Mouse (Mus musculus): ENCODE measurements at regions not wholly inside any gene's neighbourhood (a gene's known extent, or its start where the extent isn't known, plus 50 kb on each side); places are given as distances from the start of the nearest gene placed in this dataset.

- Histone ChIP-seq H3K27ac (ENCODE audit: insufficient read depth, low read length) (no peak overlapping the region), H3K4me3 (ENCODE audit: insufficient read depth, low read length) (no peak overlapping the region), H3K4me1 (ENCODE audit: control insufficient read depth, insufficient read depth, low read length) (no peaks in the 10 kb centered on the region)
- TF ChIP-seq CTCF (IDR thresholded peaks at IDR 0.05; ENCODE audit: borderline replicate concordance, insufficient read depth, low read length) (no peak), POLR2A (IDR thresholded peaks at IDR 0.05; ENCODE audit: low read depth, low read length) (no peak)
Measured at GRCm38 (mm10) chr3:115766153-115766552, 51.3 kb upstream of the S1pr1 start.

- TF ChIP-seq POLR2A (IDR thresholded peaks at IDR 0.05; ENCODE audit: low read depth, low read length) (no peak), CTCF (IDR thresholded peaks at IDR 0.05; ENCODE audit: borderline replicate concordance, insufficient read depth, low read length) (no peak)
- Histone ChIP-seq H3K4me1 (ENCODE audit: control insufficient read depth, insufficient read depth, low read length) (no peaks in the 10 kb centered on the region), H3K27ac (ENCODE audit: insufficient read depth, low read length) (no peak overlapping the region), H3K4me3 (ENCODE audit: insufficient read depth, low read length) (no peak overlapping the region)
Measured at GRCm38 (mm10) chr3:115768290-115768689, 53.4 kb upstream of the S1pr1 start.

GRCm38 (mm10) chr3:115768761-115769530 is 54.1 kb upstream of the S1pr1 start:
- no peak overlapping the region for H3K27ac ChIP-seq (ENCODE audit: insufficient read depth, low read length)
- TF ChIP-seq CTCF (IDR thresholded peaks at IDR 0.05; ENCODE audit: borderline replicate concordance, insufficient read depth, low read length) = no peak
- no peak for TF ChIP-seq POLR2A (IDR thresholded peaks at IDR 0.05; ENCODE audit: low read depth, low read length)
- H3K4me3 ChIP-seq (ENCODE audit: insufficient read depth, low read length) = no peak overlapping the region
- H3K4me1 ChIP-seq (ENCODE audit: control insufficient read depth, insufficient read depth, low read length) = no peaks in the 10 kb centered on the region

GRCm38 (mm10) chr3:115772676-115773075 is 57.8 kb upstream of the S1pr1 start:
- H3K27ac ChIP-seq (ENCODE audit: insufficient read depth, low read length) = no peak overlapping the region
- H3K4me3 ChIP-seq (ENCODE audit: insufficient read depth, low read length) = no peak overlapping the region
- H3K4me1 ChIP-seq (ENCODE audit: control insufficient read depth, insufficient read depth, low read length) = no peaks in the 10 kb centered on the region
- TF ChIP-seq CTCF (IDR thresholded peaks at IDR 0.05; ENCODE audit: borderline replicate concordance, insufficient read depth, low read length) = no peak
- TF ChIP-seq POLR2A (IDR thresholded peaks at IDR 0.05; ENCODE audit: low read depth, low read length) = no peak

- Histone ChIP-seq H3K27ac (ENCODE audit: insufficient read depth, low read length) (no peak overlapping the region), H3K4me1 (ENCODE audit: control insufficient read depth, insufficient read depth, low read length) (no peaks in the 10 kb centered on the region), H3K4me3 (ENCODE audit: insufficient read depth, low read length) (no peak overlapping the region)
- TF ChIP-seq CTCF (IDR thresholded peaks at IDR 0.05; ENCODE audit: borderline replicate concordance, insufficient read depth, low read length) (no peak), POLR2A (IDR thresholded peaks at IDR 0.05; ENCODE audit: low read depth, low read length) (no peak)
Measured at GRCm38 (mm10) chr3:115774321-115774720, 59.4 kb upstream of the S1pr1 start.

- H3K4me1 ChIP-seq (ENCODE audit: control insufficient read depth, insufficient read depth, low read length) = no peaks in the 10 kb centered on the region
- no peak overlapping the region for H3K27ac ChIP-seq (ENCODE audit: insufficient read depth, low read length)
- H3K4me3 ChIP-seq (ENCODE audit: insufficient read depth, low read length) = no peak overlapping the region
- TF ChIP-seq CTCF (IDR thresholded peaks at IDR 0.05; ENCODE audit: borderline replicate concordance, insufficient read depth, low read length) (no peak), POLR2A (IDR thresholded peaks at IDR 0.05; ENCODE audit: low read depth, low read length) (no peak)
Measured at GRCm38 (mm10) chr3:115774723-115775122, 59.9 kb upstream of the S1pr1 start.

- TF ChIP-seq POLR2A (IDR thresholded peaks at IDR 0.05; ENCODE audit: low read depth, low read length) = no peak
- no peak for TF ChIP-seq CTCF (IDR thresholded peaks at IDR 0.05; ENCODE audit: borderline replicate concordance, insufficient read depth, low read length)
- no peaks in the 10 kb centered on the region for H3K4me1 ChIP-seq (ENCODE audit: control insufficient read depth, insufficient read depth, low read length)
- no peak overlapping the region for H3K4me3 ChIP-seq (ENCODE audit: insufficient read depth, low read length)
- no peak overlapping the region for H3K27ac ChIP-seq (ENCODE audit: insufficient read depth, low read length)
Measured at GRCm38 (mm10) chr3:115779144-115779890, 64.4 kb upstream of the S1pr1 start.

GRCm38 (mm10) chr3:115779906-115780305 is 65.0 kb upstream of the S1pr1 start:
- Histone ChIP-seq H3K4me1 (ENCODE audit: control insufficient read depth, insufficient read depth, low read length) (no peaks in the 10 kb centered on the region), H3K27ac (ENCODE audit: insufficient read depth, low read length) (no peak overlapping the region), H3K4me3 (ENCODE audit: insufficient read depth, low read length) (no peak overlapping the region)
- TF ChIP-seq CTCF (IDR thresholded peaks at IDR 0.05; ENCODE audit: borderline replicate concordance, insufficient read depth, low read length) (no peak), POLR2A (IDR thresholded peaks at IDR 0.05; ENCODE audit: low read depth, low read length) (no peak)

GRCm38 (mm10) chr3:115782726-115783125 is 67.9 kb upstream of the S1pr1 start:
- TF ChIP-seq CTCF (IDR thresholded peaks at IDR 0.05; ENCODE audit: borderline replicate concordance, insufficient read depth, low read length) (no peak), POLR2A (IDR thresholded peaks at IDR 0.05; ENCODE audit: low read depth, low read length) (no peak)
- H3K4me1 ChIP-seq (ENCODE audit: control insufficient read depth, insufficient read depth, low read length) = no peaks in the 10 kb centered on the region
- no peak overlapping the region for H3K27ac ChIP-seq (ENCODE audit: insufficient read depth, low read length)
- H3K4me3 ChIP-seq (ENCODE audit: insufficient read depth, low read length) = no peak overlapping the region

GRCm38 (mm10) chr3:115787360-115787759 is 72.5 kb upstream of the S1pr1 start:
- no peak overlapping the region for H3K27ac ChIP-seq (ENCODE audit: insufficient read depth, low read length)
- H3K4me3 ChIP-seq (ENCODE audit: insufficient read depth, low read length) = no peak overlapping the region
- TF ChIP-seq CTCF (IDR thresholded peaks at IDR 0.05; ENCODE audit: borderline replicate concordance, insufficient read depth, low read length) (no peak), POLR2A (IDR thresholded peaks at IDR 0.05; ENCODE audit: low read depth, low read length) (no peak)
- H3K4me1 ChIP-seq (ENCODE audit: control insufficient read depth, insufficient read depth, low read length) = no peaks in the 10 kb centered on the region
